Mouse (Mus musculus): ENCODE measurements around the gene Arid1b.

The Arid1b gene

DNA sequence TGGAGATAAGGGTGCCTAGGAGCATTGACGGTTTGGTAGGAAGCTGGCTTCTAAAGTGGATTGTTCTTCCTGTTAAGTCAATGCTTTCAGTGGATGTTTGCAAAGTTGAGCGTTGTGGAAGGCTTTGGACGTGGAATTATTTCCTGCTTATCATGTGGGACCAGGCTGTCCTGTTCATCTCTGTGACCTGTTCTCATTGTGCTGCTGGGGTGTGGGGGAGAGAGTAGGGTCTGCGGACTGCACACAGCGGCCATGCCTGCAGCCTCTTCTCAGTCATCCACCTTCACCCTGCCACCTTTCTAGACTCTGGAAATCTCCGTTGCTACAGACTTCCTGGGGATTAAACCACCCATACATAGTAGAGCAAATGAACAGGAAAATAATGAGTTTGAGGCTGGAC lies 160.2 kb downstream of the Arid1b start:
- in situ Hi-C loops (cut with MboI; ENCODE audit: low pct_unique_long_range_greater_than_20kb in 1 of 2, low sequenced_read_pairs in 2 of 2, unreplicated experiment in 1 of 2), result no loop called here

DNA sequence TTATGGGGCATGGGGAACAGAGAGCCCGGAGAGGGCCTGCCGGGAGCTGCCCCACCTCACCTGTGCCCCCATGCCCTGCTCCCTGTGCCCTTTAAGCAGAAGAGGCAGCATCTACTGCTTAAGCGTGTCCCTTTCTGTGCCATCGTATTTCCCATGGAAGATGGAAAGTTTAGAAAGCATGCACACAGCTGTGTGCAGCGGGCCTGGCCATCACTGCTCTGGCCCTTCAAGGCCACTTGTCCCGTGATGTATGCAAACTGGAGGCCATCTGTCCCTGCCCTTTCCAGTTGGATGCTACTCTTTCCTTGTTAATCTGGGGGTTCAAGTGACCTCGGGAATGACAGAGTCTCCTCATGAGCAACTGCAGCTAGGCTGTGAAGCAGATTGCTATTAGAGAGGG lies 163.5 kb downstream of the Arid1b start:
- in situ Hi-C loops (cut with MboI; ENCODE audit: low pct_unique_long_range_greater_than_20kb in 1 of 2, low sequenced_read_pairs in 2 of 2, unreplicated experiment in 1 of 2), result no loop called here

- in situ Hi-C loops (cut with MboI; ENCODE audit: low pct_unique_long_range_greater_than_20kb in 1 of 2, low sequenced_read_pairs in 2 of 2, unreplicated experiment in 1 of 2), result no loop called here
Measured at GRCm38 (mm10) chr17:5162525-5162924, 168.4 kb downstream of the Arid1b start.

DNA sequence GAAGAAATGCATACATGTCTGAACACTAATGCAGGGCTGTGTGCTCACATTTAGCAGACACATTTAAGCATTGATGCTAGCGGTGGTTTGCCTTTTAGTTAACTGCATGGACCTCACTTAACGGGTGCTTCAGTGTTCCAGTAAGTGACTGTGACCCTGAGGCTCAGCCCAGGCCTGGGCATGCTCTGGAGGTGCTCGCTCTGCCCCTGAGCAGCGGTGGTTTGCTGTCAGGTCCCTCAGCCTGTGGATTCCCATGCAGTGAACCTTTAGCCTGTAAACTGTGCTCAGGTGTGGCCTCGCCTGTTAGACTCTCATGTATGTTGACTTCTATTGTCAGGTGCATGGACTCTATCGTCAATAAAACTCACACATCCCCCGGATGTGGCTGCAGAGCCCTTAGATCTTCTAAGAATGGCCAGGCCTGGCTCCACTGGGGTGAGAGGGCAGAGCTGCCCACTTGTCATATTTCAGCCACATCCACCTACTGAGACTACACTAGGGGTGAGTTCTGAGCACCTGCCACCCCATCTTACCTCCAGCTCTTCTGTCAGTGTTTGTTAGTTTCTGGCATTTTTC lies 169.2 kb downstream of the Arid1b start:
- in situ Hi-C loops (cut with MboI; ENCODE audit: low pct_unique_long_range_greater_than_20kb in 1 of 2, low sequenced_read_pairs in 2 of 2, unreplicated experiment in 1 of 2), result no loop called here

- in situ Hi-C loops (cut with MboI; ENCODE audit: low pct_unique_long_range_greater_than_20kb in 1 of 2, low sequenced_read_pairs in 2 of 2, unreplicated experiment in 1 of 2), result no loop called here
Measured at GRCm38 (mm10) chr17:5164794-5165193, 170.7 kb downstream of the Arid1b start.

DNA sequence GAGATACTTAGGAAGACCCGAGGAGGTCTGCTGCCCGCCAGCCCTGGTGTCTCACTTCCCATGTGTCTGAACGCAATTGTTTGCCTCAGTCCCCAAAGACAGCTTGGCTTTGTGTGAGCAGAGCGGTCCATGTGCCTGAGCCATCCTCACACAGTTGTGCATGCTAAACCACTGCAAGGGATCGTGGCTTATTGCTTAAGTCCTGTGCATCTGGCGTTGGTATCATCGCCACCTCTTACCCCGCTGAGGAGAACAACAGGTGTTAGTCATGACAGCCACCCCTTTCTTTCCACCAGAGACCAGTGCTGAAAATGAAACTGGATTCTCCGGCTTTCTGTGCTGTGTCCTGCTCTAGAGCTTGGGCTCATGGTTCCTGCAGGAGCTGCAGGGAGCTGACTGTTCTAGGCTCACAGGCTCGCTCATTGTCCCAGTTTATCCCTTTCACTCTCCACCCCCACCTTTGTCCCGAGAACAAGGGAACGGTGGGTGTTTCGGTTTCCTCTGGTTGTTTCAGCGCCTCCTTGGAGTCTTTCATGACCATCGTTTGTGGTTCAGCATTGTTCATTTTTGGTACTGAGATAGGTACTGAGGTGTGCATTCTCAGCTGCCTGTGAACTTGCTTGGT lies 171.2 kb downstream of the Arid1b start:
- in situ Hi-C loops (cut with MboI; ENCODE audit: low pct_unique_long_range_greater_than_20kb in 1 of 2, low sequenced_read_pairs in 2 of 2, unreplicated experiment in 1 of 2), result no loop called here

DNA sequence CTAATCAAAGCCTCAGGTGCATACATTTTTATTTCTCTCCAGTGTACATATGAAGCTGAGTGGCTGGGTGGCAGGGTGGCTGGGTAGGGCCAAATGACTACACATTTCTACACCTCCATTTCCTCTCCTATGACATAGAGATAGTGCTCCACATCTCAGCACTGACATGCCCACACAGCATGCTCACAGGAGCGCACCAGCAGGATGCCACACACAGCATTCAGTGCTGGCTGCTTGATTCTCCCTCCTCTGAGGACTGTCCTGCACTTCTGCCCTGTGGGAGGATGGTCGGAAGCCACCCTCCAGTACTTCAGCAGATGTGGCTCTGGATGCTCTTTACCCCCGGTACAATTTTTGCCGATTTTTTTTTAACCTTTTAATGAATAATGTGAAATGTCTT lies 172.0 kb downstream of the Arid1b start:
- in situ Hi-C loops (cut with MboI; ENCODE audit: low pct_unique_long_range_greater_than_20kb in 1 of 2, low sequenced_read_pairs in 2 of 2, unreplicated experiment in 1 of 2), result no loop called here

DNA sequence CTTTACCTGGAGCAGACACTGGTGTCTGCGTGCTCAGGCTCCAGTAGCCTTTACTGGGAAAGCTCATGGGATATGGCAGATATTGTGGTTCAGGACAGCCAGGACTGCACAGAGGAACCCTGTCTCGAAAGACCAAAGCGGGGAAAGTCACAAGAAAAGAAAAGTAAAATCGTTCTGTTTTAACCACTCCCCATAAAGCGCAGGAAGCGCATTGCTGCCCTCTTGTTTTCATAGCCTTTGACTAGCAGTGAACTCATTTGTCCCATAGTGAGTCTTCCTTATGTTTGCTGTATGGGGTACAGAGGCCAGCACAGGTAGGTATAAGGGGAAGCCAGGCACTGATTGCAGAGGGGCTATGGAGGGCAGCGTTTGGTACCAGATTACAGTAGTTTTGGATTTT lies 173.9 kb downstream of the Arid1b start:
- in situ Hi-C loops (cut with MboI; ENCODE audit: low pct_unique_long_range_greater_than_20kb in 1 of 2, low sequenced_read_pairs in 2 of 2, unreplicated experiment in 1 of 2), result no loop called here

- in situ Hi-C loops (cut with MboI; ENCODE audit: low pct_unique_long_range_greater_than_20kb in 1 of 2, low sequenced_read_pairs in 2 of 2, unreplicated experiment in 1 of 2), result no loop called here
Measured at GRCm38 (mm10) chr17:5168640-5169039, 174.5 kb downstream of the Arid1b start.

DNA sequence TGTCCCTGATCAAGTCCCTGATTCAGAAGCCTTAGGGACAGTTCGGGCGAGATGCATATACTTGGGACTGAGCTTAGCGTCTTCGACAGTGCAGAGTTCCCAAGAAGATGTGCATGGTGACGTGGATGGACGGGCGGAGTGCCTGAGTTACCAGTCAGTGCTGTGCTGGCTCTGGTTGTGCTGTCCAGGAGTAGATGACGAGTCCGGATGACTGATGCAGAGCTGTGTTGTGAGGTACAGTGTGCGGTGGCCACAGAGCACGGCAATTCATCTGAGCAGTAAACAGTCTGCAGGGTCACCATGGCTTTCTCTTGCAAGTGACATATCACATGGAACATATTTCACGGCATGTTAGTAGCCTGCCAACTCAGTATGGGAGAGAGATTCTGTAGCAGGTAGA lies 176.2 kb downstream of the Arid1b start:
- in situ Hi-C loops (cut with MboI; ENCODE audit: low pct_unique_long_range_greater_than_20kb in 1 of 2, low sequenced_read_pairs in 2 of 2, unreplicated experiment in 1 of 2), result no loop called here

DNA sequence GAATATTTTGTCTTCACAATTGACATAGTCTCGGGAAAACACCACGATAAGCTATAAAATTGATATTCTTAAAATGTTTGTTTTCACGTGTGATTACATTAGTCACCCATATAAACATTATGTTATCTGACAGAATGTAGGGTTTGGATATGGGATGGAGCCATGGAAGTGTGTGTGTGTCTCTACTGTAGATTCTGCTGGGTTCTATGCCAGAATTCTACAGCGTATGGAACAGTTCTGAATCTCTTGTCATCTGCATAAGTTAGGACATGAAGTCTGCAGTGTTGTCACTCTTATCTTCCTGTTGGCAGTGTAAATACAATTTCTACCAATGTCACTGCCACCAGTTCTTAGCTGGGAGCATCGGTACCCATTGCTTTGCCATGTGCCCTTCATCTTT lies 177.3 kb downstream of the Arid1b start:
- in situ Hi-C loops (cut with MboI; ENCODE audit: low pct_unique_long_range_greater_than_20kb in 1 of 2, low sequenced_read_pairs in 2 of 2, unreplicated experiment in 1 of 2), result no loop called here

- in situ Hi-C loops (cut with MboI; ENCODE audit: low pct_unique_long_range_greater_than_20kb in 1 of 2, low sequenced_read_pairs in 2 of 2, unreplicated experiment in 1 of 2), result no loop called here
Measured at GRCm38 (mm10) chr17:5174426-5175020, 180.4 kb downstream of the Arid1b start.

- in situ Hi-C loops (cut with MboI; ENCODE audit: low pct_unique_long_range_greater_than_20kb in 1 of 2, low sequenced_read_pairs in 2 of 2, unreplicated experiment in 1 of 2), result no loop called here
Measured at GRCm38 (mm10) chr17:5175535-5175934, 181.4 kb downstream of the Arid1b start.

DNA sequence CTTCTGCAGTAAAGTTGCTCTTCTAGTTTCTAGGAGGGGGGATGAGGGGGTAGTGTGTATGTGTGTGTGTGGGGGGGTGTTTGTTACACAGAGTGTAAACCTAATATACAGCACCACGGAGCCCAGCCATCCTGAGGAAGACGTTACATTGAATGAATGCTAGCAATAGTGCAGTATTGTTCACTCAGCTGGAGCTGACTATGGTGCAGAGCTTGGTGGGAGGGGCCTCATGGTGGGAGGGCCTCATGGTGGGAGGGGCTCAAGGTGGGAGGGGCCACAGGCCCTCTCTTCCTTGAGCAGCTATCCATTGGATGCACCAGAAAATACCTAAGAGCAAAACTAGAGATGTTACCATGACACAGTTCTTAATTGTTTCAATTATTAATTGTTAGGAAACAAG lies 182.2 kb downstream of the Arid1b start:
- in situ Hi-C loops (cut with MboI; ENCODE audit: low pct_unique_long_range_greater_than_20kb in 1 of 2, low sequenced_read_pairs in 2 of 2, unreplicated experiment in 1 of 2), result no loop called here

DNA sequence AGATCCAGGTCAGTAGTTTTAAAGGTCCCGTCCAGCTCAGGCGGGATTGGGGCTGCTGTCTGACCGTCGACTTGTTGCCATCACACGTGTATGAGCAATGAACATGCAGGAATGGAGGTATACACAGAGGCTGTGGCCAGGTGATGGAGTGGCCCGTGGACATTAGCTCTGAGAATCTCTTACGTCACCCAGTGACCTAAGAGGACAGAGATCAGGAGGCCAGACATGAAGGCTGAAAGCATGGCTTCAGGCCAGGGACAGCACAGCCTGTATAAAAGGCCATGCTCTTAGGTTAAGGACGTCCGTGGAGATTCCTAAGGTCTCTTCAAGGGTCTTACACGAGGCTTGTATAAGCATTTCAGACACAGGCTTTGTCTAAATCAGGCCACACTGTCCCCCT lies 184.4 kb downstream of the Arid1b start:
- in situ Hi-C loops (cut with MboI; ENCODE audit: low pct_unique_long_range_greater_than_20kb in 1 of 2, low sequenced_read_pairs in 2 of 2, unreplicated experiment in 1 of 2), result no loop called here

DNA sequence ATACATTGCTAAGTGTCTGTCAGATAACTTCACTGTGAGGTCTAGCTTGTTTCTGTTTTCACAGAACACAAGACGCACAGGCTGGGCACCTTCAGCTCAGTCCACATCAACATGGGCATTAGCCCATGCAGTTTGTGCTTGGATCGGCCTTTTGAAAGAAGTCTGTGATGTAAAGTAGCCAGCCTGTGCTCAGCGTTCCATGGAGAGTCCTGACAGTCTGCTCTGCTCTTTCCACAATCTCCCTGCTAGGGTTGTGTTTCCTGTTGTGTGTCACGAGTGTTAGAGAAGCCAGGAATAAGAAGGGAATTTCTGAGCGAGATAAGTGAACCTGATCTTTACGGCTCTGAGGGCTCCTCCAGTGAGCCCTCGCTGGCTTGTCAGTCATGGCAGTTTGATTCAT lies 184.9 kb downstream of the Arid1b start:
- in situ Hi-C loops (cut with MboI; ENCODE audit: low pct_unique_long_range_greater_than_20kb in 1 of 2, low sequenced_read_pairs in 2 of 2, unreplicated experiment in 1 of 2), result no loop called here

DNA sequence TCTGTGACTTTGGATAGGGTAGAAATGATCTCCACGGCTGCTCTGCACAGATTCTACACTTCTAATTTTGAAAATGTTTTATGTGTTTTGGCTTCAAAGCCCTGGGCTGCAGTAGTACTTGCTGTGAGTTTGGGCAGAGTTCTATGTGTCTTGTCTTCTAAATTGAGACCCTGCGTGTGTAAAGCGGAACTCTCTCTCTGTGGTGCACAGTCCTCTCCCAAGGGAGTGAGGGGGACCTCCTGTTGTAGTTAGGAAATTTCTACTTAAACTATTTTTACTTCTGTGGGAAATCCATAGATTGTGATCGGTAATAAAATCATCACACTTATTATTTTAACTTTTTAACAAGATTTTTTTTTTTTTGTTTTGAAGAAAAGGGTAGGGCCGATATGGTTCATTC lies 185.3 kb downstream of the Arid1b start:
- in situ Hi-C loops (cut with MboI; ENCODE audit: low pct_unique_long_range_greater_than_20kb in 1 of 2, low sequenced_read_pairs in 2 of 2, unreplicated experiment in 1 of 2), result no loop called here

GRCm38 (mm10) chr17:5179925-5180525 lies 185.9 kb downstream of the Arid1b start:
- in situ Hi-C loops (cut with MboI; ENCODE audit: low pct_unique_long_range_greater_than_20kb in 1 of 2, low sequenced_read_pairs in 2 of 2, unreplicated experiment in 1 of 2), result no loop called here

DNA sequence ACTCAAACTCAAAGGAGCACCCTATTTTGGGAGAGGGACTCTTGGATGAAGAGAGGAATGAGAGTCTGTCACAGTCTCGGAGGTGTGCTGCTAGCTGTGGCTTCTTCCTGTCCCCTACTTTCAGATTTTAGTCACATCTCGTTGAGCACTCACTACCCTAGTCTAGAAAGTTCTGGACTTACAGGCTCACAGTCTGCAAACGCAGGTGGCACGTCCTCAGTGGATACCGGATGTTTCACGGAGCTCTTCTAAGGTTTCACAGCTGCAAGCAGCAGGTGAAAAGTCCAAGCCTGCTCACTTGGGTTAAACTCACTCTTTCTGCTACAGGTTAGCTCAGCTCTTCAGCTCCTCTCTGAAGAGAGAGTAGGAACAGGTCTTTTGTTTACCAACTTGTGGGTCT lies 186.8 kb downstream of the Arid1b start:
- in situ Hi-C loops (cut with MboI; ENCODE audit: low pct_unique_long_range_greater_than_20kb in 1 of 2, low sequenced_read_pairs in 2 of 2, unreplicated experiment in 1 of 2), result no loop called here

- in situ Hi-C loops (cut with MboI; ENCODE audit: low pct_unique_long_range_greater_than_20kb in 1 of 2, low sequenced_read_pairs in 2 of 2, unreplicated experiment in 1 of 2), result no loop called here
Measured at GRCm38 (mm10) chr17:5182493-5182892, 188.4 kb downstream of the Arid1b start.

All from mouse embryonic stem cell (cell line).